Mouse (Mus musculus) right cerebral cortex, adult 2 months (tissue): ENCODE measurements around the gene Igf2bp2.
A peak's percentile ranks its signal among the peaks of the same experiment; 100 is the strongest.

Experiments
- DNase-seq, 2 experiments: peaks; one replicate each; pipeline ENCODE4 v3.0.0; 2021 to 2022; ENCODE audit warnings: low spot score in 2 of 2

Igf2bp2 gene

GRCm38 (mm10) chr16:22162512-22163455, at the start of gene Igf2bp2:
Gene Igf2bp2 (minus strand): TSS chr16:22163299.
- no peak for DNase-seq

DNA sequence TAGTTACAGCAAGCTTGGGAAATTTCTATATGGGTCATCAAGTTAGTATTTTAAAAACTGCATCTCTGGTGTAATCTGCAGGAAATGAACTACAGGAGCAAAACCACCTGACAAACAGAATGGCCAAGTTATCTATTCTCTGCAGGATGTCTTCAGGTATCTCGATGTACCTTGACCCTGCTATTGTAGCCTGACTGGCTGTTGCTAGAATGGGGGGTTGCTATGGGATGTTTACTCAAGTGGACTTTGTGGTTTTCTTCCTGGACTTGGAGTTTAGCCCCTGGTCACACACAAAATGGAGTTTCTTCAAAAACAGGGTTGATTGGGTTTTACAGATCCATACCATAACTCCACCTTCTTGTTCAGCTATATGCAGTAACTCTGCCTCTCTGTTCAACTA, 40.4 kb upstream of the Igf2bp2 start:
- no peak for DNase-seq

DNA sequence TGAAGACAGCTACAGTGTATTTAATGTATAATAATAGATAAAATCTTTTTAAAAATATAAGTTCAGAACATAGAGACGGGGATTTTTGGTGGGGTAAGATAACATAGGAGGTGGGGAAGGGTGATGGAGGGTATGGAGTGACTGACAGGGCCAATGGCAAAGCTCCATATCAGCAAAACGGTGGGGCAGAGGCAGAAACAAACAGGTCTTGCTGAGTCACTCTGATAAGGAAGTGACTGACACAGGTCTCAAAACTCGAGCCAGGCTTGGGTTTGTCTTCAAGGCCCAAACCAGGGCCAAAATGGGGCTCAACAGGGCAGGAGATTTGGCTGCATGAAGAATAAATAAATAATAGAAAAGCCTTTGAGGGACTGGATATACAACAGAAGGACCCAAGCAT, 38.8 kb upstream of the Igf2bp2 start:
- DNase-seq, result no peak

DNA sequence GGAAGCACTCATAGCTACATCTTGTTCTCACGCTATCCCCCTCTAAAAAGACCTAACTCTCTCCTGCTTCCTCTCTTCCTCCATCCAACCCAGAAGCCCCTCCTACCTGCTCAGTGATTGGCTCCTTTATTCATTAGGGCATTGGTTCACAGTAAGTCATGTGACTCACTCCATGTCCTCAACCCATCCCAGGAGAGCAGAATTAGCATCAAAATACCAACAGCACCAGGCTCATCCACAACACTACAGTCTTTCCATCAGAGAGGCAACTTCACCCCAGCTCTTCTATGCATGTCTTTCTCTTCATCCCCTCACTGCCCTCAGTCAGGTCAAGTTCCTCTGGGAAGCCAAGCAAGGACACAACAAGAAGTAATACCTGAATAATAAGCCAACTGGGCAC, 37.4 kb upstream of the Igf2bp2 start:
- no peak for DNase-seq

DNA sequence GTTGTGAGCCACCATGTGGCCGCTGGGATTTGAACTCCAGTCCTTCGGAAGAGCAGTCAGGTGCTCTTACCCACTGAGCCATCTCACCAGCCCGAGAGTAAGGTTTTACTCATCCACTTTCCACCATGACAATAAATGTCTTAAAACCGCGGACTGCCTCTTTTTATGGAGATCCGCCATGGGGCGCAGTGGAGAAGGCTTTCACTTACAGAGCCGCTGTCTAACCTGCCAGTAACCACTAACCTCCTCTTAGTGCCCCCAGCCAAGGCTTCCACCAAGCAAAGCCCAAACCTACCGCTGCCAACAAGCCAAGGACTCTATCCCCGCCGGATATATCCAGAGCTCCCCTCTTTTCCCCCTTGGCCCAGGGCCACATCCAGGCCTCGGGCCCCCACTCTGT, 24.3 kb upstream of the Igf2bp2 start:
- no peak for DNase-seq

GRCm38 (mm10) chr16:22185411-22185810, 22.3 kb upstream of the Igf2bp2 start:
- DNase-seq, result no peak

DNA sequence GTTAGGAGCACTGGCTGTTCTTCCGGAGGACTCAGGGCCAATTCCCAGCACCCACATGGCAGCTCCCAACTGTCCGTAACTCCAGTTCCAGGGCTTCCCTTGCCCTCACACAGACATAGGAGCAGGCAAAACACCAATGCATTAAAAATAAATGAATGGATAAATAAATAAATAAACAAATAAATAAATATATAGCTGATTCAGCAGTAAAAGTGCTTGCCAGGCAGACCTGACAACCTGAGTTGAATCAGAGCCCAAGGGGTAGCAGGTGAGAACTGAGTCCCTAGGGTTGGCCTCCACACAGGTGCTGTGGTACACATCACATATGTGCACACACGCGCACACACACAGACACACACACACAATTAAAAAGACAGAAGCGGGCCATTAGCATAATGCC, 21.0 kb upstream of the Igf2bp2 start:
- no peak for DNase-seq

- DNase-seq, result no peak
These were observed 19.2 kb upstream of the Igf2bp2 start for GRCm38 (mm10) chr16:22182286-22182685.

GRCm38 (mm10) chr16:22178793-22179192, 15.7 kb upstream of the Igf2bp2 start:
- no peak for DNase-seq

GRCm38 (mm10) chr16:22177999-22178398, 14.9 kb upstream of the Igf2bp2 start:
- DNase-seq, result no peak

GRCm38 (mm10) chr16:22168731-22169130, 5.6 kb upstream of the Igf2bp2 start:
- DNase-seq, result no peak

- DNase-seq, result no peak
These were observed 2.5 kb upstream of the Igf2bp2 start for GRCm38 (mm10) chr16:22165556-22165955.

DNA sequence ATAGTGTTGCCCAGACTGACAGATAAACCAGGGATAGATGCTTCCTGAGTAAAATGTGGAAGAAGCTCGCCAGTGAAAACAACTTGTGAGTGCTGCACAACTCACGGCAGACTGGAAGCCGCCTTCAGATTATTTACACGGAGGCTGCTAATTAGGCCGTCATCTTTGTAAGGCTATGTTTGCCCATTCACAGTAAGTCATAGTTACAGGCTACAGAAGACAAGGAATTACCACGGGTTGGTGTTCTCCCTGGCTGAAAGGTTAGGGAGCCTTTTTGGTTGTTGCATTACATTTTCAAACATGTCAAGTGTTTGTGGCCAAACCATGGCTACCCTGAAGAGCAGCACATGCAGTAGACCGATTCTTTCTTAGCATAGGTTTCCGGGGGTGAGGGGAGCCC, 1.3 kb upstream of the Igf2bp2 start:
- DNase-seq, result no peak

- no peak for DNase-seq
These were observed 355 bp upstream of the Igf2bp2 start for GRCm38 (mm10) chr16:22163456-22163851.

DNA sequence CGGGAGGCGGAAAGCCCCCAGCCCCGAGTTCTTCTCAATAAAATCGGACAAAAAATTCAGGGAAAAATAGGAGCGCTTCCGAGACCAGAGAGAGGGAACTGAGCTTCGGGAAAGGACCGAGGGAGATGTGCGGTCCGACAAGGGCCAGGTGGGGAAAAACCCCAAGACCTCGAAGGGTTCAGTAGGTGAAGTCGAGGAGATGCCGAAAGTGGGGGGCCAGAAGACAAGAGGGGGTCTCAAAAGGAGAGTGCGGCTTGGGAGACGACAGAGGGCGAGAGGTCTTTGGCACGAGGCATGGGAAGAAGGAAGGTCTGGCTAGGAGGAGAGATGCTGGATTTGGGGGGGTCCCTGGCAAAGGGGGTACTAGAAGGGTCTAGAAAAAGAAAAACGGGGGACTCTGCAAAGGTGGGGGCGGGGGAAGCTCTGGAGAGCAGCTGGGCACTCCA, 1.0 kb downstream of the Igf2bp2 start:
- peak in 1 of 2 experiments; percentile 3 for DNase-seq

- no peak for DNase-seq
These were observed 1.6 kb downstream of the Igf2bp2 start for GRCm38 (mm10) chr16:22161351-22162065.

DNA sequence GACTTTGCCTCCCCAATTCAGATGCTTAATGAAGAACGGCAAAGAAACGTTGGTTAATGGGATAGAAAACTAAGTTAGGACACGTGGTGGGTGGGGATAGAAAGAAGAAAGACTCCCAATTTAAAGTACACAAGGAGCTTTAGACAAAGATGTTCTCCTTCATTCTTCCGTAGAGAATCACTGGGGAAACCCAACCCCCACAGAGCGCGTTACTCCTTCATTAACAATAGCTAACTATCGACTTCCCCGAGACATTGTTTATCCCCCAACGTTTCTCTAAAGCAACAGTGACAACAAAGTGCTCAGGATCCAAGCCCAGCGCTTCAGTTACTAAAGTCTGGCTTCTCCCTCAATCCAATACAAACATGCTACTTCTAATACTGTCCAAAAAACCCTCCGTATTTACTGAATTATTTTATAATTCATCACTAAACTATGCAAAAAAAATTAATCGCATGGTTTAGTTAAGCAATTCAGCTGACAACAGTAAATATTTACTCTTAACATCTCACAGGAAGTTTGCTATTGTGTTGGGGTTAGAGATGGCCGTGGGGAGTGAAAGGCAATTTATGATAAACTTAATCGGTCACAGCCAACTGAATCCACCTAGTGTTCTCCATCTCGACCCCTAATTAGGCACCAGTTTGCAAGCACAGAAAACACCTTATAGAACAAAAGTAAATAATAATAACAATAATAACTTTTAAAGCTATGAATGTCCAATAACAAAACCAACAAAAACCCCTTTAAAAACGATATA, 2.5 kb downstream of the Igf2bp2 start:
- DNase-seq, result no peak

GRCm38 (mm10) chr16:22152941-22153444, 10.1 kb downstream of the Igf2bp2 start:
- no peak for DNase-seq

GRCm38 (mm10) chr16:22151706-22152315, 11.3 kb downstream of the Igf2bp2 start:
- no peak for DNase-seq

DNA sequence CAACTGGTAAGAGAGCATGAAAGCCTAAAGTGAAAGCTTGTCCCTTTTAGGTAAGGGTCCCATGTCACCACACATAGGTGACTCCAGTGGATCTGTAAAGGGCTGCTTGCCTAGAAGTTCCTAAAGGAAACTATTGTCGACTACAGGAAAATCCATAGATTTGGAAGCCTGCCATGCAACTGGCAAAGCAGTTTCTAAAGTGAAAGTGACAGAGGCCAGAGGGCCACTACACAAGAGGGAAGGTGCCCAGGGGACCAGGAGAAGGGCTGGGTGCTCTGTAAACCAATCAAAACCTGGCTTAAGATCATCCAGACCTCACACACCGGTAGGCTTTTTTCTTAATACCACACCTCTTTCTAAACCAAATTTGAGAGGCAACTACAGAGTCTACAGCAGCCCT, 12.7 kb downstream of the Igf2bp2 start:
- DNase-seq, result no peak

DNA sequence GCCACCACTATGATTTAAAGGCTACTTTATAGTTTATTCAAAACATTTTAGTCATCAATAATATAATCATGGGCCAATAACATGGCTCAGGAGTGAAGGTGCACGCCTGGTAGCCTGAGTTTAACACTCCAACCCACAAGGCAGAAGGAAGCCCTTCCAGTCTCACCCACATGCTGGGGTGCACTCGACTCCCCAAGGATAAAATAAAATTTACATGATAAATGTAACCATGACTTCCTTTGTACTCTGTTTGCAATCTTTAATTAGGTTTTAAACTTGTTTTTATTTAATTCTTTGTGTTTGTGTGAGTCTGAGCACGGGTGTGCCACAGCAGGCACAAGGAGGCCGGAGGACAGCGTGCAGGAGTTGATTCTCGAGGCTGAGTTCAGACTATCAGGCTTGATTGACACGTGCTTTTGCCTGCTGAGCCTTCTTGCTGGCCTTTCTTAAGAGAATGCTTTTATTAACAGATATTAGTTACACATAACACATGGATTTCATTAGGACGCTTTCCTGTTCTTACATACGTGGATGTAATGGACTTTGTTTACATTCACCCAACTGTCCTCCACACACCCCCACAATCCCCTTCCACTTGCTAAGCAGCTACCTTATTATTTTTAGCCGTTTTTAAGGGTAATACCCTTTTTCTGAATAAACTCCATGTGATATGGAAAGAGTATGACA, 13.3 kb downstream of the Igf2bp2 start:
- DNase-seq, result no peak
